Mouse (Mus musculus): ENCODE data around the gene Mrps18c. TPM values are rescaled to one million over a fixed set of nuclear protein-coding genes. Genes with fewer than 3 reads are reported as not detected.

Gene Mrps18c
- total and polyA plus RNA-seq, 3 experiments = 135 TPM; not detected in 1

- TF ChIP-seq ELF1 (IDR thresholded peaks at IDR 0.05; ENCODE audit: low read depth, low read length) (no peak), ZKSCAN1 (IDR thresholded peaks at IDR 0.05; ENCODE audit: low read depth, low read length) (no peak), TCF12 (IDR thresholded peaks at IDR 0.05; ENCODE audit: low read depth, low read length) (peak; percentile 47; the same call in 1 of the 2 replicates), GATA1 (IDR thresholded peaks at IDR 0.05; ENCODE audit: low read depth, low read length) (no peak), KAT2A (conservative IDR thresholded peaks at IDR 0.05; ENCODE audit: low read depth, low read length) (no peak), NRF1 (IDR thresholded peaks at IDR 0.05; ENCODE audit: insufficient read depth, low read depth, low read length, poor library complexity, severe bottlenecking) (no peak)
These were observed 47.7 kb upstream of the Mrps18c start (continued) for GRCm38 (mm10) chr5:100750617-100751255.

GRCm38 (mm10) chr5:100751655-100752054 lies 46.8 kb upstream of the Mrps18c start:
- no peak for DNase-seq (ENCODE audit: low read depth, low spot score)
- TF ChIP-seq MYB (IDR thresholded peaks at IDR 0.05; ENCODE audit: low read depth, low read length) (no peak), POLR2AphosphoS2 (IDR thresholded peaks at IDR 0.05; ENCODE audit: low read length) (no peak), ZMIZ1 (IDR thresholded peaks at IDR 0.05; ENCODE audit: low read depth, low read length) (no peak), GABPA (IDR thresholded peaks at IDR 0.05; ENCODE audit: low read depth, low read length) (no peak), MEF2A (IDR thresholded peaks at IDR 0.05; ENCODE audit: extremely low read depth, insufficient replicate concordance, low read depth, low read length, poor library complexity, severe bottlenecking) (no peak), MXI1 (IDR thresholded peaks at IDR 0.05; ENCODE audit: low read depth, low read length) (no peak), KAT2A (conservative IDR thresholded peaks at IDR 0.05; ENCODE audit: low read depth, low read length) (no peak), USF1 (IDR thresholded peaks at IDR 0.05; ENCODE audit: low read depth, low read length) (no peak), HCFC1 (IDR thresholded peaks at IDR 0.05; ENCODE audit: low read depth, low read length) (no peak), NRF1 (IDR thresholded peaks at IDR 0.05; ENCODE audit: insufficient read depth, low read depth, low read length, poor library complexity, severe bottlenecking) (no peak), SMC3 (IDR thresholded peaks at IDR 0.05; ENCODE audit: low read depth, low read length) (no peak), MAX (IDR thresholded peaks at IDR 0.05; ENCODE audit: low read length) (no peak), POLR2AphosphoS5 (IDR thresholded peaks at IDR 0.05; ENCODE audit: borderline replicate concordance, low read depth, low read length) (no peak), ZC3H11A (IDR thresholded peaks at IDR 0.05; ENCODE audit: low read depth, low read length) (no peak), CHD2 (IDR thresholded peaks at IDR 0.05; ENCODE audit: low read length) (no peak), MYC (IDR thresholded peaks at IDR 0.05; ENCODE audit: low read depth, low read length) (no peak), TBP (IDR thresholded peaks at IDR 0.05; ENCODE audit: low read depth, low read length) (no peak), CTCF (IDR thresholded peaks at IDR 0.05 in 2 of 3, conservative IDR thresholded peaks at IDR 0.05 in 1 of 3; ENCODE audit: control insufficient read depth in 1 of 3, insufficient read depth in 1 of 3, low read depth in 2 of 3, low read length in 3 of 3, poor library complexity in 1 of 3, severe bottlenecking in 1 of 3) (no peak), ZNF384 (IDR thresholded peaks at IDR 0.05; ENCODE audit: low read depth, low read length) (no peak), MAZ (IDR thresholded peaks at IDR 0.05; ENCODE audit: low read depth, low read length) (no peak)
- no peak overlapping the region for H3K27ac ChIP-seq (ENCODE audit: control insufficient read depth, low read depth, low read length)

More at GRCm38 (mm10) chr5:100751655-100752054, 46.8 kb upstream of the Mrps18c start:
- Histone ChIP-seq H3K9ac (ENCODE audit: control insufficient read depth, low read depth, low read length, poor library complexity, severe bottlenecking) (no peak overlapping the region), H3K79me2 (ENCODE audit: control insufficient read depth, insufficient read depth, low read length, poor library complexity) (no peaks in the 10 kb centered on the region), H3K27me3 (ENCODE audit: control insufficient read depth in 1 of 2, insufficient read depth in 2 of 2, low read length in 2 of 2) (no peaks in the 10 kb centered on the region), H3K9me3 (replicated peaks; ENCODE audit: insufficient read depth, low read length) (no peaks in the 10 kb centered on the region), H3K4me1 (ENCODE audit: control insufficient read depth in 1 of 2, insufficient read depth in 2 of 2, low read length in 2 of 2) (peaks cover 0 to 3% of the 10 kb centered on the region in 2 experiments; a peak in 2 of 4 replicates), H3K4me3 (ENCODE audit: control insufficient read depth in 1 of 2, insufficient read depth in 1 of 2, low read depth in 2 of 2, low read length in 2 of 2) (no peak overlapping the region), H3K36me3 (ENCODE audit: control insufficient read depth in 1 of 2, insufficient read depth in 2 of 2, low read length in 2 of 2) (no peaks in the 10 kb centered on the region)

Data from MEL (cell line).